7 mouse cellular contexts compared by ENCODE assay signal in the genomic region with DNA sequence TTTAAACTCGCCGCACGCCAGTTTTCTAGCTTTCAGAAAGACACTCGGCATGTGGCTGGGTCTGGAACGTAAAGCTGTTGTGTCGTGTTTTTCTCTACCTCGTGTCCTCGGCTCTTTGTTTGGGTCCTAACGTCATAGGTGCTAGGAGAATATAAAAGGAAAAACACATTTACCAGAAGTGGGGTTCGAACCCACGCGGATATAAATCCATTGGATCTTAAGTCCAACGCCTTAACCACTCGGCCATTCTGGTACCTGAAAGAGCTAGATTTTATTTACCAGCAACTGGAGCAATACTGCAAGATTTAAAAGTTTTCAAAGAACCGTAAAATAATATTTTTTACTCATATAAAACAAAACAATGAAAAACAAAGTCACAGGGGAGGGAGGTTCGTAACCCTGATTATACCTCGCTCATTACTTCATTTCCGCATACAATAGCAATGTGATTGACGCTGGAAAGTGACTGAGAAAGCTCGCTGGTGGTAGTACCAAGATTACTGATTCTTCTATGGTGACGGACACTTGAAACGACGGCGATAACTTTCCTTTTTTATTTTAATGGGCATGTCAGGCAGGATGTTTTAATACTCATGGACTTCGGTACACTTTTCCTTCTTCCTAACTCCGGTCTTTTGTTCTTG. TPM values are rescaled to one million over a fixed set of nuclear protein-coding genes. Genes with fewer than 3 reads are reported as not detected.
DNase-seq lines count a peak whose midpoint lies in the region.

No protein-coding gene starts in this region.

- H3K4me1 ChIP-seq in megakaryocyte, embryonic 14.5 days = peaks cover 44% of the 10 kb centered on the region

- peak overlapping the region; percentile 95 for H3K4me3 ChIP-seq in megakaryocyte, embryonic 14.5 days (replicated peaks)

- H3K27me3 ChIP-seq in megakaryocyte, embryonic 14.5 days (replicated peaks) = no peaks in the 10 kb centered on the region

- H3K36me3 ChIP-seq in megakaryocyte, embryonic 14.5 days (replicated peaks; ENCODE audit: low read length) = no peaks in the 10 kb centered on the region

- peak; percentile 84 for DNase-seq in adipocyte (ENCODE audit: low spot score)
- DNase-seq in embryo, embryonic 10 days (ENCODE audit: low spot score) = peak; percentile 93
- DNase-seq in gastrocnemius, adult 8-10 months (ENCODE audit: low spot score in 2 of 2) = peak; percentile 59 to 64
- DNase-seq in induced T-regulatory cell, adult 2 months (ENCODE audit: low read depth) = peak; percentile 93
- DNase-seq in left cerebral cortex, adult 9 months (ENCODE audit: low spot score in 2 of 2) = peak; percentile 75 to 93
- peak; percentile 89 to 91 for DNase-seq in right cerebral cortex, adult 2 months (ENCODE audit: low spot score in 2 of 2)

- H3K9me3 ChIP-seq in megakaryocyte, embryonic 14.5 days = no peaks in the 10 kb centered on the region

RNA-seq across cellular contexts. Expression of a gene that starts 30.1 kb away (rescaled TPM):
- total RNA-seq in gastrocnemius, adult 8-10 months (2022) = not detected
- polyA plus RNA-seq in megakaryocyte, embryonic 14.5 days (2012; ENCODE audit: insufficient read depth, low replicate concordance) = not detected in 2 replicates

RNA-seq across cellular contexts. Expression of a gene that starts 45.3 kb away (rescaled TPM):
- total RNA-seq in gastrocnemius, adult 8-10 months (2022) = 10 to 100 TPM; 56.3 to 63.9 (median 59.4) TPM
- 0.73 and 3.0 TPM in 2 replicates for polyA plus RNA-seq in megakaryocyte, embryonic 14.5 days (2012; ENCODE audit: insufficient read depth, low replicate concordance)

RNA-seq across cellular contexts. Expression of a gene that starts 51.4 kb away (rescaled TPM):
- not detected for total RNA-seq in gastrocnemius, adult 8-10 months (2022)
- polyA plus RNA-seq in megakaryocyte, embryonic 14.5 days (2012; ENCODE audit: insufficient read depth, low replicate concordance) = not detected in 2 replicates

Comparison
In these comparisons a context has a peak if more than half of its experiments do, and no peak if none do; other contexts are left out.
1. Peak in every context shown above with its lines: DNase-seq and H3K4me3 ChIP-seq.